Mouse (Mus musculus): ENCODE measurements around the gene Cacul1. TPM values are rescaled to one million over a fixed set of nuclear protein-coding genes. Genes with fewer than 3 reads are reported as not detected.

Gene Cacul1
- polyA plus RNA-seq, 1 experiment from 2014 or later, result 14.1 TPM

GRCm38 (mm10) chr19:60598025-60598697, 17.3 kb upstream of the Cacul1 start:
- Histone ChIP-seq H3K27me3 (ENCODE audit: control insufficient read depth, insufficient read depth, low read length) (no peaks in the 10 kb centered on the region), H3K4me3 (replicated peaks; ENCODE audit: low read length) (no peak overlapping the region), H3K4me2 (ENCODE audit: low read depth, low read length) (no peak overlapping the region), H3K27ac (ENCODE audit: low read length) (no peak overlapping the region), H3K36me3 (ENCODE audit: control insufficient read depth, insufficient read depth, low read length) (no peaks in the 10 kb centered on the region), H3K4me1 (ENCODE audit: control insufficient read depth, insufficient read depth, low read length) (no peaks in the 10 kb centered on the region), H3K9me3 (replicated peaks; ENCODE audit: control insufficient read depth, low read length) (no peaks in the 10 kb centered on the region), H3K9ac (ENCODE audit: low read length) (no peak overlapping the region)
- 78% methylated on average over 8 of the region's 8 CpGs for WGBS
- ATAC-seq (ENCODE audit: insufficient read depth, low FRiP score), result no peak

GRCm38 (mm10) chr19:60589646-60590045, 8.8 kb upstream of the Cacul1 start:
- WGBS, result 90% methylated on average over 2 of the region's 2 CpGs
- Histone ChIP-seq H3K36me3 (ENCODE audit: control insufficient read depth, insufficient read depth, low read length) (no peaks in the 10 kb centered on the region), H3K4me2 (ENCODE audit: low read depth, low read length) (no peak overlapping the region), H3K4me1 (ENCODE audit: control insufficient read depth, insufficient read depth, low read length) (no peaks in the 10 kb centered on the region), H3K9ac (ENCODE audit: low read length) (no peak overlapping the region), H3K27ac (ENCODE audit: low read length) (no peak overlapping the region), H3K4me3 (replicated peaks; ENCODE audit: low read length) (no peak overlapping the region), H3K27me3 (ENCODE audit: control insufficient read depth, insufficient read depth, low read length) (no peaks in the 10 kb centered on the region), H3K9me3 (replicated peaks; ENCODE audit: control insufficient read depth, low read length) (no peaks in the 10 kb centered on the region)
- no peak for ATAC-seq (ENCODE audit: insufficient read depth, low FRiP score)

GRCm38 (mm10) chr19:60586652-60587051, 5.8 kb upstream of the Cacul1 start:
- Histone ChIP-seq H3K27me3 (ENCODE audit: control insufficient read depth, insufficient read depth, low read length) (no peaks in the 10 kb centered on the region), H3K4me2 (ENCODE audit: low read depth, low read length) (no peak overlapping the region), H3K4me1 (ENCODE audit: control insufficient read depth, insufficient read depth, low read length) (no peaks in the 10 kb centered on the region), H3K4me3 (replicated peaks; ENCODE audit: low read length) (no peak overlapping the region), H3K9ac (ENCODE audit: low read length) (no peak overlapping the region), H3K36me3 (ENCODE audit: control insufficient read depth, insufficient read depth, low read length) (no peaks in the 10 kb centered on the region), H3K9me3 (replicated peaks; ENCODE audit: control insufficient read depth, low read length) (no peaks in the 10 kb centered on the region), H3K27ac (ENCODE audit: low read length) (no peak overlapping the region)
- no peak for ATAC-seq (ENCODE audit: insufficient read depth, low FRiP score)
- 73% methylated on average over 5 of the region's 5 CpGs for WGBS

- H3K27me3 ChIP-seq (ENCODE audit: control insufficient read depth, insufficient read depth, low read length), result no peaks in the 10 kb centered on the region
- no peak for ATAC-seq (ENCODE audit: insufficient read depth, low FRiP score)
- no peak overlapping the region for H3K9ac ChIP-seq (ENCODE audit: low read length)
- H3K4me1 ChIP-seq (ENCODE audit: control insufficient read depth, insufficient read depth, low read length), result peaks cover 10% of the 10 kb centered on the region
- H3K27ac ChIP-seq (ENCODE audit: low read length), result no peak overlapping the region
- H3K36me3 ChIP-seq (ENCODE audit: control insufficient read depth, insufficient read depth, low read length), result no peaks in the 10 kb centered on the region
- no peak overlapping the region for H3K4me2 ChIP-seq (ENCODE audit: low read depth, low read length)
- H3K4me3 ChIP-seq (replicated peaks; ENCODE audit: low read length), result no peak overlapping the region
- no peaks in the 10 kb centered on the region for H3K9me3 ChIP-seq (replicated peaks; ENCODE audit: control insufficient read depth, low read length)
- WGBS, result 93% methylated on average over 2 of the region's 2 CpGs
Observed at GRCm38 (mm10) chr19:60583201-60583600, 2.4 kb upstream of the Cacul1 start.

- 31% methylated on average over 4 of the region's 4 CpGs for WGBS
- ATAC-seq (ENCODE audit: insufficient read depth, low FRiP score), result peak; percentile 27; the same call in 1 of the 2 replicates
Observed at GRCm38 (mm10) chr19:60581377-60582290, 809 bp upstream of the Cacul1 start.

GRCm38 (mm10) chr19:60579771-60580581, 849 bp downstream of the Cacul1 start:
- Histone ChIP-seq H3K27me3 (ENCODE audit: control insufficient read depth, insufficient read depth, low read length) (no peaks in the 10 kb centered on the region), H3K36me3 (ENCODE audit: control insufficient read depth, insufficient read depth, low read length) (no peaks in the 10 kb centered on the region), H3K4me3 (replicated peaks; ENCODE audit: low read length) (peak overlapping the region; percentile 99), H3K4me1 (ENCODE audit: control insufficient read depth, insufficient read depth, low read length) (peaks cover 10% of the 10 kb centered on the region), H3K27ac (ENCODE audit: low read length) (peak overlapping the region; percentile 96), H3K9me3 (replicated peaks; ENCODE audit: control insufficient read depth, low read length) (no peaks in the 10 kb centered on the region), H3K4me2 (ENCODE audit: low read depth, low read length) (peak overlapping the region; percentile 78), H3K9ac (ENCODE audit: low read length) (peak overlapping the region; percentile 91)
- WGBS, result under 1% methylated on average over 32 of the region's 34 CpGs
- ATAC-seq (ENCODE audit: insufficient read depth, low FRiP score), result peak; percentile 33

More at GRCm38 (mm10) chr19:60581377-60582290, 809 bp upstream of the Cacul1 start:
- no peaks in the 10 kb centered on the region for H3K9me3 ChIP-seq (replicated peaks; ENCODE audit: control insufficient read depth, low read length)
- peak overlapping the region; percentile 85 for H3K4me2 ChIP-seq (ENCODE audit: low read depth, low read length)
- H3K4me1 ChIP-seq (ENCODE audit: control insufficient read depth, insufficient read depth, low read length), result peaks cover 10% of the 10 kb centered on the region
- no peaks in the 10 kb centered on the region for H3K27me3 ChIP-seq (ENCODE audit: control insufficient read depth, insufficient read depth, low read length)
- H3K27ac ChIP-seq (ENCODE audit: low read length), result peak overlapping the region; percentile 92
- no peaks in the 10 kb centered on the region for H3K36me3 ChIP-seq (ENCODE audit: control insufficient read depth, insufficient read depth, low read length)
- H3K4me3 ChIP-seq (replicated peaks; ENCODE audit: low read length), result peak overlapping the region; percentile 99
- peak overlapping the region; percentile 72 for H3K9ac ChIP-seq (ENCODE audit: low read length)

GRCm38 (mm10) chr19:60576741-60577140, 4.1 kb downstream of the Cacul1 start:
- 84% methylated on average over 1 of the region's 1 CpGs for WGBS
- no peaks in the 10 kb centered on the region for H3K27me3 ChIP-seq (ENCODE audit: control insufficient read depth, insufficient read depth, low read length)
- no peak overlapping the region for H3K9ac ChIP-seq (ENCODE audit: low read length)
- H3K27ac ChIP-seq (ENCODE audit: low read length), result no peak overlapping the region
- ATAC-seq (ENCODE audit: insufficient read depth, low FRiP score), result no peak
- H3K4me3 ChIP-seq (replicated peaks; ENCODE audit: low read length), result no peak overlapping the region
- H3K4me1 ChIP-seq (ENCODE audit: control insufficient read depth, insufficient read depth, low read length), result peaks cover 10% of the 10 kb centered on the region
- no peaks in the 10 kb centered on the region for H3K9me3 ChIP-seq (replicated peaks; ENCODE audit: control insufficient read depth, low read length)
- H3K4me2 ChIP-seq (ENCODE audit: low read depth, low read length), result no peak overlapping the region
- no peaks in the 10 kb centered on the region for H3K36me3 ChIP-seq (ENCODE audit: control insufficient read depth, insufficient read depth, low read length)

- no peaks in the 10 kb centered on the region; the same call in 1 of the 2 replicates for H3K36me3 ChIP-seq (ENCODE audit: control insufficient read depth, insufficient read depth, low read length)
- H3K4me1 ChIP-seq (ENCODE audit: control insufficient read depth, insufficient read depth, low read length), result no peaks in the 10 kb centered on the region
- no peak overlapping the region for H3K9ac ChIP-seq (ENCODE audit: low read length)
- no peaks in the 10 kb centered on the region for H3K27me3 ChIP-seq (ENCODE audit: control insufficient read depth, insufficient read depth, low read length)
- H3K4me3 ChIP-seq (replicated peaks; ENCODE audit: low read length), result no peak overlapping the region
- no peak for ATAC-seq (ENCODE audit: insufficient read depth, low FRiP score)
- no peak overlapping the region for H3K4me2 ChIP-seq (ENCODE audit: low read depth, low read length)
- no peaks in the 10 kb centered on the region for H3K9me3 ChIP-seq (replicated peaks; ENCODE audit: control insufficient read depth, low read length)
- H3K27ac ChIP-seq (ENCODE audit: low read length), result no peak overlapping the region
Observed at GRCm38 (mm10) chr19:60560497-60560896, 20.3 kb downstream of the Cacul1 start.

Data from stomach, embryonic 16.5 days (tissue).